Mouse (Mus musculus) c-Kit-positive CD71-negative TER-119-negative erythroid progenitor cells, embryonic 14.5 days (primary cell): ENCODE measurements around the gene Cuedc2.

Experiments
- DNase-seq: peaks from one replicate; pipeline ENCODE4 v3.0.0-alpha.2; 2013; ENCODE audit warnings: low read depth

Gene Cuedc2

DNA sequence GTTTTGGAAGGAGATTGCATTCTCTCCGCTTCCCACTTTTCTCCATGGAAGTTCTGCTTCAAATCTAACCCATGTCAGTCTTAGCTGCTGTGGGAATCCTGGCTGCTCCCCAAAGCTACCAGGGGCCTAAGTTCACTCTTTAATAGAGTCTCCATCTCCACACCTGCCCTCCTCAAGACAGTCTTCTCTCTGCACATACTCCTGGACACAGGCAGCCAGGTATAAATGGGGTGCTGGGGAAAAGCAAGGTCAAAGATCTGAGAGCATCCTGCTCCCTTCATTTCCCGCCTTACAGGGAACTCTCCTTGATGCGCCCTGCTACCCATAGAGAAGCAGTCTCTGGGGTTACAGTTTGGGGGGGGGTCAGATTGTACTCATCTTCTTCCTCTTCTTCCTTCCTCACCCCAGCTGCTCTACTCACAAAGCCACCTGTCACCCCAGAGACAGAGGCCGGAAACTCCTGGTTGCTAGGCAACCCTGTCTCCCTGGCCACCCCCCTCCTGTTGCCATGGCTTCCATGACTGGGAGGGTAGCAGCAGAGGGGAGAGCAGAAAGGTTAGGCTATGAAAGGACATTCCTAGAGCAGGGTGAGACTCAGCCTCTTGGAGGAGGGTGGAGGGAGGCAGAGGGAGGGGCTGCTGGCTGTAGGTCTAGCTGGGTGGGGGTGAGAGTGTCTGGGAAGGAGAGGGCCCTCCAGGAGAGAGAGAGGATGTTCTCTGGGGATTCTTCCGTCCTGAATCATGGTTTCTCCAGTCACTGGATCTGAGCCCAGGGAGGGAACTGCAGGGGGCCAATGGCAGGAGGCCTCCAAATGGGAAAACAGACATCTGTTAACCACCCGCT is 17.2 kb downstream of the Cuedc2 start:
- no peak for DNase-seq

- DNase-seq: no peak
Observed at GRCm38 (mm10) chr19:46320076-46320785, 18.3 kb downstream of the Cuedc2 start.

GRCm38 (mm10) chr19:46318586-46319378 is 19.7 kb downstream of the Cuedc2 start:
- no peak for DNase-seq

- no peak for DNase-seq
Observed at GRCm38 (mm10) chr19:46318031-46318471, 20.5 kb downstream of the Cuedc2 start.

GRCm38 (mm10) chr19:46317546-46317885 is 21.0 kb downstream of the Cuedc2 start:
- DNase-seq: no peak

DNA sequence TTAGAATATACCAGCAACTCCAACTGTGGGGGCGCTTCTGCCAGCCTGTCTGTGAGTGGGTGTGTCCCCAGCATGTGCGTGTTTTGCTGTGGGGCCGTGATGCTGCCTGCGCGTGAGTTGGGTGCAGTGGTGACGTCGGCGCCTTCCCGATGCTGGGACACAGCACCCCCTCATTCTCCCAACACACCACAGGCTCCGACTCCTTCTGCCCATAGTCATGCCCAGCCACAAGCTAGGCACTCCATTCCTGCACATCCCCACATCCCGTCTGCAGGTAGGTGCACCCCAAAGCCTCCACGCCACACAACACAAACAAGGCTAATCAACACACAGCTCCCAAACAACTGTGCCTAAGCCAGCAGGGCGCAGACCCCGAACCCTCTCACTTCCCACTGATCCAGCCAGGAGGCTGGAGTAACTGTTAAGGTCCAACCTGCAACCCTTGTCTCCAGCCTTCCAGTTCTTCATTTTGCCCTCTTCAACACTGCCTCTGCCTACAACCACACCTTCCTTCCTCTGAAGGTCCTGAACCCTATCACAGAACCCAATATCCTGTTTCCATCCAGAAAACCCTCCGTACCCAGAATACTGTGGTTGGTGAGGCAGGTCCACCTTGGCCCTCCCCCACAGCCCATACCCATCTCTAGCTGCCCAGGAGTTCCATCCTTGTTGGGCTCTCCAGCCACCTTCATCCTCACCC is 21.5 kb downstream of the Cuedc2 start:
- no peak for DNase-seq

DNA sequence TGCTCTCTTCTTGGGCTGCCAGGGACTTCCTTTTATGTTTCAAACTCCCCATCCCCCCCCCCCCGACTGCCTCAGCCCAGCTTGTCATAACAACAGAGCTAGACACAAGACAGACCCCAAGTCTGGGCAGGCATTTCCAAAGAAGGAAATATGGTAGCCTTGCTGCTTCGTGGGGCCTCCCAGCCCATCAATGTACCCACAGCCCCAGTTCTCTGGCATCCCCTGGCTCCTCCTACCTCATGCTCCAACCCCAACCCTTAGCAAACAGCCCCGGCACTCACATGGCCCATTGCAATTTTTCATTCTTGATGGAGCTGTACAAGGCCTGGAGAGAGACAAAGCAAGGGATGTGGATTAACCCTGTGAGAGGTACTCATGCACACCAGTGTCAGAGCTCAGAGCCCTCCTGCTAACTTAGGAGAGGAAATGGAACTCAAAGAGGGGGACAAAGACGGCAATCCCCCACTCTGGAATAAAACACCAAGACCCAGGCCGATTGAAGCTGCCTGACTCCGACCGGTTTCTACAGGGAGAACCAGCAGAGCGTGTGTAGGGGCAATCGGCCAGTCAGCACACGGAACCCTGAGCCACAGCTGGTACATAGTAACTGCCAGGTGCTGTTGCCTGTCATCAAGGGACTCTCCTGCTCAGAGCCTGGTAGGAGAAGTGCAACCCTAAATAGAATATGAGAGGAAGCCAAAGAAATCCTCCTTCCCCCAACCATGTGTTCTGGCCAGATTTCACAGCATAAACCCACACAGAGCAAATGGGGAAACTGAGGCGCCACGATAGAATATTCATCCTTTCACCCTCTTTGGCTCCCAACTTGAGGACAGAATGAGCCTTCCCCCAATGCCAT is 22.5 kb downstream of the Cuedc2 start:
- DNase-seq: no peak

DNA sequence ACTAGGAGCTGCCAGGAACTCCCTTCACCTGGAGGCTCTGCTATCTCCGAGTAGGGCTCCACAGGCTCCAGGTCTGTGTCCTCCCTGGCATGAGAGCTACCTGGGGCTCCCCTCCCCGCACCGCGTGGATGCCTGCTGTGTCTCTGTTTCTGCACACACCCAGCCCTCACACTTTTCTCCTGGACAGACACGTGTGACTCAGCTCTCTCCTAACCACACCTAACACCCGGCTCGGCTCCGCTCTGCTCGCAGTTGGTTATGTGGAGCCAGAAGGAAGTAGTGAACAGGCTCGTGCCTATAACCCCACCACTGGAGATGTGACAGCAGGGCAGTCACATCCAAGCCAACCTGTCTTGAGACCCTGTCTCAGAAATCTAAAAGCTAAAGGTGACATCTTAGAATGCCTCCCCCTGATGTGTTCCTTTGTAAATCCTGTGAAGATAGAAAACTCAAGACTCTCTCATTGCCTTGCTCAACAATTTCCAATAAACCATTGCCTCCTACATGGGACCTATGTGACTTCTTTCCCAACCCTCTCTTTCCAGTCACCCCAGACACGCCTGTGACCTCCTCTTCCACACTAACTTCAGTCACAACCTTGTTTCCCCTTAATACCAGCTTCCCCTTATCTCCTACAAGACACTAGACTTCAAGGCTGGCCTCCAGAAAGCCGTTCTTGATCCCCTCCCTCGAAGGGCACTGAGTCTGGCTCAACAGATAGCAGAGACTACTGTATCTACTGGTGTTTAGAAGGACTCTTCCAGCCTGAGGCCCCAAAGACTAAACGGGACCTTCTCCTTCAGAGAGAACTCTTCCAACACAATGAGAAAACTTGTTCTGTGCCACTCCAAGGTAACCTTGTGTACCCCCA is 23.4 kb downstream of the Cuedc2 start:
- DNase-seq: no peak

GRCm38 (mm10) chr19:46314151-46314601 is 24.3 kb downstream of the Cuedc2 start:
- no peak for DNase-seq

DNA sequence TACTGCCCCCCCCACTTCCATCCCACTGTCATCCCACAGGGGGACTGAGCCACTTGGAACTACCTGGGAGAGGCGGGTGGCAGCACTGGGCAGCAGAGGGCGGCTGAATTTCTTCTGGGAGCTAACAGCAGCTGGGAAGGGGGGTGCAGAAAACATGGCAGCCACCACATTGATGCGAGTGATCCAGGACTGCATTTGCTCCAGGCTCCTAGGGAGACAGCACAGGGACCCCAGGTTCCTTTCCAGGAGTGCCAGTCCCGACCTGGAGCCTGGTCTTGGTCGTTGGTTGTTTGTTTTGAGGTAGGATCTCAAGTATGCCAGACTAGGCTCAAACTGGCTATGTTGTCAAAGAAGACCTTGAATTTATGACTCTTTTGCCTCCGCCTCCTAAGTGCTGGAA is 24.9 kb downstream of the Cuedc2 start:
- DNase-seq: no peak

- DNase-seq: no peak
Observed at GRCm38 (mm10) chr19:46313116-46313515, 25.4 kb downstream of the Cuedc2 start.

DNA sequence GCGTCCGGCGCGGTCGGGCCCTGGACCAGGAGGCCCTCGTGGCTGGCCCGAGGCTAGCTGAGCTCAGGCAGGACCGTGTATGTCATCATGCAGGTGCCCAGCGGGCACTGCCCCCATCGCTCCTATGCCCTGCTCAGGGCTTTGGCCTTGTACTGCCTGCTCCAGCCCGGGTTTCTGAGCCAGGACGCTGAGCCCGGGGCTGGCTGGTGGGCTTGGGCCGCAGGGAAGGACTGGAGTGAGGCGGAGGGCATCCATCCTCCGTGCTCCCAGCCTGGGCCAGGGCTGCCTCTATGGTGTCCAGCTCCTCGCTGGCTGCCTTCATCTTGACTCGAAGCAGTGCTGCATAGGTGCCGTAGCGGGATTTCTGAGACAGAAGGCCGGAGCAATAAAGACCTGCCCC is 25.9 kb downstream of the Cuedc2 start:
- no peak for DNase-seq

DNA sequence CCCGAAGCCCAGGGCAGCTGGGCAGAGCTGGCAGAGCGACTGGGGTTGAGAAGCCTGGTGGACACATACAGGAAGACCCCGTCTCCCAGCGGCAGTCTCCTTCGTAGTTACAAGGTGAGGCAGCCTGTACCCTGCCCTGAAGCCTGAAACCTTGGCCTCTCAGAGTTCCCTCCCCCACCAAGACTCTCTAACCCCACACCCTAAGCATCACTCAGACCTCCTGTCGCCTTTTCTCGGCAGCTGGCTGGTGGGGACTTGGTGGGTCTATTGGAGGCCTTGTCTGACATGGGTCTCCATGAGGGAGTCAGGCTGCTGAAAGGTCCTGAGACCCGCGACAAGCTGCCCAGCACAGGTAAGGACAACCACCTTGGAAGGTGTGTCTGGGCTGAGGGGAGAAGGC is 27.2 kb downstream of the Cuedc2 start:
- DNase-seq: no peak

DNA sequence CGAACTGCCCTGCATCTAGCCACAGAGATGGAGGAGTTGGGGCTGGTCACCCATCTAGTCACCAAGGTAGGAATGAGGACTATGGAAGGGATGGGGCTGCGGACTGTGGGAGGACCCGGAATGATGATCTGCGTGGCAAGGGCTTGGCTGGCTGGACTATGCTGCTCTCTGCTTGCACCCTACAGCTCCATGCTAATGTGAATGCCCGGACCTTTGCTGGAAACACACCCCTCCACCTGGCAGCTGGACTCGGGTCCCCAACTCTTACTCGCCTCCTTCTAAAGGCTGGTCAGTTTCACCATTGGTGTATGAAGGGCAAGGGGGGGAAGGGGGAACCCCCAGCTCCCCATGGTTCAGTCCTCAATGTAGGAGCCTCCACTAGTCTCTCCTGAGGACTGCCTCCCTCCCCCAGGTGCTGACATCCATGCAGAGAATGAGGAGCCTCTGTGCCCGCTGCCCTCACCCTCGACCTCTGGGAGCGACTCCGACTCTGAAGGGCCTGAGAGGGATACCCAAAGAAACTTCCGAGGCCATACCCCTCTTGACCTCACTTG is 28.1 kb downstream of the Cuedc2 start:
- DNase-seq: no peak

DNA sequence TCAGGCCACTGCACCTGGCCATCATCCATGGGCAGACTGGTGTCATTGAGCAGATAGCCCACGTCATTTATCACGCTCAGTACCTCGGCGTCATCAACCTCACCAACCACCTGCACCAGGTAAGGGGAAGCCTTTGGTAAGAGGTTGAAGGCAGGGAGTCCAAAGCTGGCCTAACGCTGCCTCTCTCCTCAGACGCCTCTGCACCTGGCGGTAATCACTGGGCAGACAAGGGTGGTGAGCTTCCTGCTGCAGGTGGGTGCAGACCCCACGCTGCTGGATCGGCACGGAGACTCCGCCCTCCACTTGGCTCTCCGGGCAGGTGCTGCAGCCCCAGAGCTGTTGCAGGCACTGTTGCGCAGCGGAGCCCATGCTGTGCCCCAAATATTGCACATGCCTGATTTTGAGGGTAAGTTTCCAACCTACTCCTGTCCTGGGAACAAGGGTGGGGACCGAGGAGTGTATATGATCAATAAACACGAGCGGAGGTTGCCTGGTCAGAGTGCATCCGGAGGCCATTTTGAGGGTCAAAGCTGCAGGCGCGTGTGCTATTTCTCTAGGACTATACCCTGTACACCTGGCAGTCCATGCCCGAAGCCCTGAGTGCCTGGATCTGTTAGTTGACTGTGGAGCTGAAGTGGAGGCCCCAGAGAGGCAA is 28.7 kb downstream of the Cuedc2 start:
- no peak for DNase-seq

DNA sequence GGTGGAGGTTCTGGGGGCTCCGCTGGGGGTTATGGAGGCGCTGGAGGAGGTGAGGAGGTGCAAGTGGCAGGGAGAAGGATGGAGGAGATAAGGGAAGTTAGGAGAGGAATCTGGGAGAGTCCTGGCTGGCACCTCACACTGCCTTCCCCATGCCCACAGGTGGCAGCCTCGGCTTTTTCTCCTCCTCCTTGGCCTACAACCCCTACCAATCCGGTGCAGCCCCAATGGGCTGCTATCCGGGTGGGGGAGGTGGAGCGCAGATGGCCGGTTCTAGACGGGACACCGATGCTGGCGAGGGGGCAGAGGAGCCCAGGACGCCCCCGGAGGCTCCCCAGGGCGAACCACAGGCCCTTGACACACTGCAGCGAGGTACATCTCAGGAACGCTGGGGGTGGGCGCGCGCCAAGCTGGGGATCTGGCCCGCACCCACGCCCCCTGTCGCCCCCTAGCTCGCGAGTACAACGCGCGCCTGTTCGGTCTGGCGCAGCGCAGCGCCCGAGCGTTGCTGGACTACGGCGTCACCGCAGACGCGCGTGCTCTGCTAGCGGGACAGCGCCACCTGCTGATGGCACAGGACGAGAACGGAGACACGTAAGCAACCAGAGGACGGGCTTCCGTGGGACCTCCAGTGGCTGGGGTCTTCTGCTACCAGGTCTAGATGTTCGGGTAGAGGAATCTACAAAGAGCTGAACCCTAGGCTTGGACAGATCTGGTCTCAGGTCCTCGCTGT is 29.6 kb downstream of the Cuedc2 start:
- DNase-seq: peak; percentile 87

DNA sequence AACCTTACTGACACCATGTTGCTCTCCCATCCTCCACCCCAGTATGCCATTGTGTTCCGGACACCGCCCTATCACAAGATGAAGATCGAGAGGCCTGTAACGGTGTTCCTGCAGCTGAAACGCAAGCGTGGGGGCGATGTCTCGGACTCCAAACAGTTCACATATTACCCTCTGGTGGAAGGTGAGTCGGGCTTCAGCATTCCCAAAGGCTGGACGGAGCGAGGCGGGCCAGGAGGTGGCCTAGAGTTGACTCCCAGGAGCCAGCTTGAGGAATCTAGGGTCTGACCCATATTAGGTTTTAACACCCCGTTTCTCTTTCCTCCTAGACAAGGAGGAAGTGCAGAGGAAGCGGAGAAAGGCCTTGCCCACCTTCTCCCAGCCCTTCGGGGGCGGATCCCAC is 30.2 kb downstream of the Cuedc2 start:
- DNase-seq: no peak

- DNase-seq: no peak
Observed at GRCm38 (mm10) chr19:46307781-46308180, 30.7 kb downstream of the Cuedc2 start.
